Mouse (Mus musculus) heart, adult 9 months (tissue): ENCODE results near the gene Map3k4.

Experiments
- DNase-seq, 2 experiments: peaks; one replicate each; pipeline ENCODE4 v3.0.0; 2022; ENCODE audit warnings: low spot score in 2 of 2

Gene Map3k4

GRCm38 (mm10) chr17:12318663-12319201 is at the start of gene Map3k4:
Gene Map3k4, minus strand, starts transcription at chr17:12318796.
- peak; percentile 93 to 95 for DNase-seq

DNA sequence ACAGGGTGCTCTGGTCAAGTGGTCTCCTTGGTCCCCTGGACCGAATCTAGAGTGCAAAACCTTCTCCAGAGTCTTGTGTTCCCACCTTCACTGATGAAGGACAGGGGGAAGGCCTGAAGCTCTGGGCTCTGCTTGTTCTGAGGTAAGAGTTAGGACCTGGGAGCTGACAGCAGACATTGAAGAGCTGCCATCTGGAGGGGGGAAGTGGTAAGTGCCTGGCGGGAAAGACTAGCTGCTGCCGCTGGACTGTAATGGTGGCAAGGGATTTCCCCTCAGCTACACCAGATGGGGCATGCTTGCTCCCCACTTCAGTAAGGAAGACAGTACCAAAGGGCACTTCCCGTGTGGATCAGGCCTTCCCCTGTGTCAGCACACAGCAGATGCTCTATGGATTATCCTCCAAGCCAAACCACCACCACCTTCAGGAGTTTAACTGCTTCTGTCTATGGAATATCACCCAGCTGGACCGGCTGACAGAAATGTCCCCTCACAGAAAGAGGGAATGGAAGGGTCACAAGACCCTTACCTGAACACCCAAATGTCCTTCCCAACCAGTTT is 48.9 kb upstream of the Map3k4 start:
- DNase-seq = peak; percentile 28 to 54

- DNase-seq = no peak
Measured at GRCm38 (mm10) chr17:12364426-12364735, 45.8 kb upstream of the Map3k4 start.

- no peak for DNase-seq
Measured at GRCm38 (mm10) chr17:12363601-12364425, 45.2 kb upstream of the Map3k4 start.

DNA sequence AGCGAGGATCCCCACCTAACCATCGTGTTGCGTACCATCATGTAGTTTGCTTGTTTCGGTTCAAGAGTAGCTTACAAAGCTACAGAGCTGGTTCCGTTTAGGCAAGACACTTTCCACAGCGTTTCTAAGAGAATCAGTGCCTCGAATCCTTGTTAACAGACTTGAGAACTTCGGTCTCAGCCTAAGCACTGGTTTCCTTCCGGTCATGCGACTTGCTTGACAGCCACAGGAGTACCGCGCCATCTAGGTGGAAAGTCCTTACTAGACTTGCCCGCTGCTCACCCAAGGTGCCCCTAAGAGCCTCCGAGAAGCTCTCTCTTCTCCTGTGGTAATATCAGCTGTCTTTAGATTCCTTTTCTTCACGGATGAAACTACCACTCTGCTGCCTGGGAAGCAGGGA is 41.3 kb upstream of the Map3k4 start:
- DNase-seq = no peak

DNA sequence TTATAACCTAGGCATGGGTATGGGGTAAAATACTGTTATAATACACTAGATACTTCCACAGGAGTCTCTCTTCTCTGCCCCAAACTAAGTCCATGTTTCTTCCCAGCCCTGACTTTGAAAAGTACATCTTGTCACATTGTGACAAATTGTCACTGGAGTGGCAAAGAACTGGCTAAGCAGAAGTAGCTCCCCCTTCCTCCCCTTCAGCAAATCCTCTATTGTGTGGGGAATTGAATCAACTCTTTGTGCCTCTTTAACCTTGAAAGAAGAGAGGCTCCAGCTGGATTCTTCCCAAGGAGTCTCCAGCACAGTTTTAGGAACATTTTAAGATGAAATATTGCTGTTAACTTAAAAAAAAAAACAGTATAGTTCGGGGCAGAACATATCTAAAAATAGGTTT is 34.2 kb upstream of the Map3k4 start:
- DNase-seq = no peak

GRCm38 (mm10) chr17:12351564-12351963 is 33.0 kb upstream of the Map3k4 start:
- no peak for DNase-seq

DNA sequence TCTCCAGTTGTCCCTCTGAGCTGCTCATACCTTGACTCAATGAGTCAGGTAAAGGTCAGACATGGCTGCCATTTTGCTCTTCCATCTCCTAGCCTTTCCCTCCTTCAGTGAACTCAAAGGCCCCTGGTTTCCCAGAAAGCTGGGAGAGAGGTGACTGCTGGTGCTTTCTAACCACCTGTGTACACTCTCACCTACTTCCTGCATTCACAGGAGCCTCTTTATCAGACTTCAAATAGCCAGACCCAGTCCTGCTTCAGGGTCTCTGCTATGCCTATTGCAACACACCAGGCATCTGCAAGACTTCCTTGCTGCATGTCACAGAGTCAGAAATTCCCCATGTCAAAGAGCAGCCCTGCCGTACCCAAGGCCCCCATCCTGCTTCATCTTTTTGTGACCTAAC is 28.9 kb upstream of the Map3k4 start:
- DNase-seq = no peak

DNA sequence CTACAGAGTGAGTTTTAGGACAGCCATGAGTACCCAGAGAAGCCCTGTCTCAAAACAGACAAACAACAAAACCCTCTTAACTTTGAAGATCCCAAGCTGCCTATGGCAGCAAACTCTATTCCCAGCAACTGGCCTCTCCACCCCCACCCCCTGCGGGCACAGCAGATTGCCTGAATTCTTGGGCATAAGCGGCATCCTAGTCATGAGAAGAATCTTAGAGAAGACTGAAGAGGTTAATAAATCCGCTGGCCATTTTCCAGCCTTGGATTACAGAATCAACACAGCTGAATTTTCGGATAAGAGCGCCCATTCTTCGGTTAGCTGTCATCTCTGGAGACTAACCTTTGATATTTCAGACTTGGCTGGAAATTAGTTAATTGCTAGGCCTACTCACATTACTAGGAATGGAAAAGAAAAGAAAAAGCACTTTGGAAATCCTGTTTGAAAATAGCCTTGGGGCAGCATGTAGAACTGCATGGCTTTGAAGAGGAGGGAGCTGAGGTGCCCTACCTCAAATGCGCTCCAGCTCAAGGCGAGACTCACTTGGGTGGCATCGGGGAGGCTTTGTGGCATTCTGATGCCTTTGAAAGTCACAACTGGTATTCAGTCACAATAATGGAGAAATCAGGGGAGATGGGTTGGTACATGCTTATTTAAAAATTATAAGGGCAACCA is 25.2 kb upstream of the Map3k4 start:
- no peak for DNase-seq

GRCm38 (mm10) chr17:12337156-12337555 is 18.6 kb upstream of the Map3k4 start:
- no peak for DNase-seq

DNA sequence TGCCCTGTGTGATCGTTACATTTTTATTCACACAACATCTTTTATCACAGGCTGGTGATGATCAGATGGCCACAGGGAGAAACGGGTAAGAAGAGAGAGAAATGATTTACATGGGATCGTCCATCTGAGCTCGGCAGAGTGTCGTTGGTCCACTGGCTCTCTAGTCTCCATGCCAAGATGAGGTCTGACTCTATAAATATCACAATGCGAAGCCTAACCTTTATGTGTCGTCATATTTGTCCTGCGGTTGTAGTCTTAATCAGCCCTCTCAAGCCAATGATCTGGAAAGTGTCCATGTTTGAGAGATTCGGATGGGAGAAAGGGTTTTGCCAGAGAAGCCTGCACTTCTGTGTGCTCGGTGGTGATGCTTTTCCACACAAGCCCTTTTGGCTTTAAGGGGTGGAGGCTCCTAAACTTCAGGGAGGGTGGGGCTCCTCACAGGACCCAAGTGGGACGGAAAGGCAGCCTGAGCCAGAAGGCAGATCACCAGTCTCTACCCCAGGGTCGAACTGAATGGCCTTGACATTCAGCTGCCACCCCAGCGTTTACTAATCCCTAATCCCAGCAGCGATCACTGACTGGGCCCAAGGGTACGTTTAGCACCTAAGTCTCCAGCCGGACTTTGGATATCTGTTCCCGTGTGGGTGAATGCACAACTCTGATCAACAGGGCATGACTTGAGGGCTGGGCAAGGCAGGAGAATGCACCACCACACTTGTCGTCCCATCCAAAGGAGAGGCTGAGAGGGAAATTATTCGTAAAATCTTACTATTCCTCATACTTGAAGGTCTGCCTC is 17.7 kb upstream of the Map3k4 start:
- peak; percentile 13 to 41 for DNase-seq

DNA sequence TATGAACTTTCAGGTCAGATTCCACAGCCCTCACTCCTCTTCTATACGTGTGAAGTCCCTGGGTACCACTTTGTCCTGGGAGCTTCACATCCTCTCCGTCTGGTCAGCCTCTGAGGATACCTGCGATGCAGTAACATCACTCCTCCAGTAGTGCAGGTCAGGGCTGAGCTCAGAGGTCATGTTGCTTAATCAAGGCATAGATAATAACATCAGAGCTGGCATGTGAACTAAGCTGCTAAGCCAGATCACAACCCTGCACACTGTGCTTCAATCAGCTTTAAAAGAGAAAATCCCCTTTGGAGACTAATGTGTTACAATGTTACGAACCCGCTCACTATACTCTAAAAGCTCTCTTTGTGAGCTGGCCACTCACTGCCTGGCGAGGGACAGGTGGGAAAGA is 16.5 kb upstream of the Map3k4 start:
- no peak for DNase-seq

DNA sequence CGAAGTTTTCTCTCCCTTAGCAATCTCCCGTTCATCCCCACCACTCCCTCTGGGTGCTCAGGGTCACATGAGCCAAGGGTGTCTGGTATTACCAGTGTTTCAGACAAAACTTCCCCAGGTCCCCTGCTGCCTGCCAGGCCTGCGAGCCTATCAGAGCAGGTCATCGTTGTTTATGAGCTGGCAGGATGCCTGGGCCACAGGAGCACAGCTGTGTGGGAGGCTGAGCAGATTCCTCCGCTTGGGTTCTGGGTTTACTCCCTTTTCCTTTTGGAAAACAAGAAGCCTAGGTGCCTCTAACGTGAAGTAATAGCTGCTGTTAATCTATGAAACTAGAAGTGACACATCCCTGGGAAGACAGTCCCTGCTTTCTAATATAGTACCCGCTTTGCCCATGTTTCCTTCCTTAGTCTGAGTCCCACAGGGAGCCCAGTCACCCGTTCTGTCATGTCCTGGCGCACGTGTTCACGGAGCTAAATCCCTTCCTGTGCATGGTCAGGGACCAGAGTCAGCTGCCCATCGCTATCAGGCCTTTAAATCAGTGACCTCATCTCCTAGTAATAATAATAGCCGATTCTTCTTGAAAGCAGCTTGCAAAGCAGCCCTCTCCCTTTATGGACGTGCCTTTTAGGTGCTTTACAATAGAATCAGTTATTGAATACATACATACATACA is 9.4 kb upstream of the Map3k4 start:
- DNase-seq = peak; percentile 67 to 71

- no peak for DNase-seq
Measured at GRCm38 (mm10) chr17:12319786-12320185, 1.2 kb upstream of the Map3k4 start.

- DNase-seq = no peak
Measured at GRCm38 (mm10) chr17:12317954-12318651, 493 bp downstream of the Map3k4 start.

DNA sequence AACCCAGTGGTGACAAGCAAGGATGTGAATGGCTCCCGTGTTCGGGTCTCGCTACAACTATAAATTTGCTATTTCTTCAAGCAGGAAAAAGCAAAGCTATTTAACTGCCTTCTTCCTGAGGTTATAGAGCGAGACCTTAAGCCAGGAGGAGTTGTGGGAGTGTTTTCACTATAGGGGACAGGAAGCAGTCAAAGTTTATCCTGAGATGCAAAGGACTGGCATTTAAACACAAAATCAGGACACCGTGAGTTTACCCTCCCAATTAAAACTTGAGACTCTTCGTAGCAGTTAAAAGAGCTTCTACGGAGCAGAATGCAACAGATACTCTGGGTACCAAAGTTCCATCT is 1.0 kb downstream of the Map3k4 start:
- no peak for DNase-seq

DNA sequence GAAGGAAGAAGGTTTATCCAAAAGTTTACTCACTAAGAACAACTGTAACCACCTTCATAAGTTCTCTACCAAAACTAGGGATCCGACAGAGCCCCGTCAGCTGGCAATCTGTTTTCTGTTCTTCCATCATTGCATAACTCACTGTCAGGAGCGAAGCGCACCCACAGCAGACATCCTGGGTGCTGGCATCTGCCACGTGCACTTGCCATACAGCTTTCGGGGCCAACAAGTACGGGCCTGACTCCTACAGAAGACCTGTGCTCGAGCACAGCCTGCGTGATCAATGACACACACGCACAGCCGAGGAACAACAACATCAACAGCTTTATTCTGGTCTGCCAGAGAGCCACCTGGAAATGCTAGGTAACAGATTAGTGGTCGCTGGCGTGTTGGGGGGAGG is 2.3 kb downstream of the Map3k4 start:
- no peak for DNase-seq

- no peak for DNase-seq
Measured at GRCm38 (mm10) chr17:12312248-12312647, 6.3 kb downstream of the Map3k4 start.

DNA sequence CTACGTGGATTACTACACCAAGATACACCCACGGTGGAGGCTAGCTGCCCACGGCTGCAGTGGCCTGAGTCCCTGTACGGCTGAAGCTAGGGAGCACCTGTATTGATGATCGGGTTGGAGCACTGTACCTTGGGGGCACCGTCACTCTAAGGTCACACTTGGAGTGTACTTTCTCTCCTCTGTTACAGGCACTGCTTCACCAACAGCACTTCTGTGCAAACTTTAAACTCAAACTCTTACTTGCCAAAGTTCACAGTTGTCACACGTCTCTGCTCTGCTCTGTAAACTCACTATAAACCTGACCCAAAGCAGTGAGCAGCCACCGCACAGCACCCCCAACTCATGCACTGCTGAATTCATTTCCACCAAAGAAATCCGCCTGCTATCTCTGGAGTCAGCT is 9.1 kb downstream of the Map3k4 start:
- DNase-seq = no peak

DNA sequence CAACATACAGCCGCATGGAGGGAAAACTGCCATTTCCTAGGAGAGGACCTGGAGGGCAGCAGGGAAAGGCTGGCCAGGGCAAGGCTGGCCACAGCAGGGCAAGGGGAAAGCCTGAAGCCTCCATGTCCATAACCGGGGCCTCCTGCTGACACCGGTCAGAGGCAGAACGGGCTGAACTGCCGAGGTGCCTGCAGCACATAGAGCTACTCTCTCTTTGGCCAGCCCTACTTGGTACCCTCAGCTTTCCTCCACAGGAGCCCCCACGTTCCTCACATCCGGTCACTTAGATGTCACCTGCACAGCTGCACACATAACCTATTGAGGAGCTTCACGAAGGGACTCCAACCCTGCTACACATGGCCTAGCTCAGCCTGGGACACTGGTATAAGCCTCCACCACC is 9.5 kb downstream of the Map3k4 start:
- no peak for DNase-seq
